Mouse (Mus musculus) E14TG2a.4 (cell line): ENCODE data around the gene Tnrc6b.

Experiments
- CTCF ChIP-seq: conservative IDR thresholded peaks from 2 replicates; pipeline ENCODE4 v1.5.1; 2014; ENCODE audit warnings: low read length
- NANOG ChIP-seq: IDR thresholded peaks from 2 replicates; pipeline ENCODE4 v1.6.1; 2014; ENCODE audit warnings: borderline replicate concordance, low read length, mixed read lengths

DNA sequence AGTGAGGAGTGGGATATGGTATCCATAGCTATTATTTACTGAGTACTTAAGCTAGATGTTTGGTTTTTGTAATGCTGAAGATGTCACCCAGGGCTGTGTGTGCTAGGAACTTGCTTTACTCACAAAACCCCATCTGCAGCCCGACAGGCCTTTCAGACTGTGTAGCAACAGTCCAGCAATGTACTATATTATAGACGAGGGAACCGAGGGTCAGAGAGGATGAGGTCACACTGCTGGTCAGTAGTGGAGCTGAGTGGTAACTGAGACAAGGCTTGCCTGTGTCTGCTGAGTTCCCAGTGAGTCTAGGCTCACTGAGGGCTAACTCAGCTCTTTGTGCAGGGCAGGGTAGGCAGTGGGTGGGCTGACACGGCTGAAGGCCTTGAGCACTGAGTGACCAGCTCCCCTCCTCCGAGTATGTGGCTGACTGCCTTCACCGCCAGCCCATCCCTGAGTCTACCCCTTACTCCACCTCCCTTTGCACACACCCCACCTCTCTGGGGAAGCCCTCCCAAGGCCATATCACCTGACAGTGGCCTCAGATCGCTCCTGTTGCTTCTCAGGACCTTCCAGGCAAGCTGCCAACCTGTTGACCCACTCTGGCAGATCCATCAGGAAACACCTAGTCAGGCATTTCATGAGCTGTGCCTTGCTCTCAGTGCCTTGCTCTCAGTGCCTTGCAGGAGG lies 30.6 kb upstream of the Tnrc6b start:
- TF ChIP-seq CTCF (no peak), NANOG (no peak)
